Mouse (Mus musculus) liver, postnatal 0 days (tissue): ENCODE data around the gene Heatr5a.

ENCODE experiments used
- CTCF ChIP-seq: sonication (generic); IDR thresholded peaks from 2 replicates; pipeline ENCODE4 v1.5.1; 2016; ENCODE audit warnings: antibody characterized with exemption, low read depth
- EP300 ChIP-seq: IDR thresholded peaks from 2 replicates; pipeline ENCODE4 v1.6.1; 2016; ENCODE audit warnings: antibody characterized with exemption, low read depth, mild to moderate bottlenecking

DNA sequence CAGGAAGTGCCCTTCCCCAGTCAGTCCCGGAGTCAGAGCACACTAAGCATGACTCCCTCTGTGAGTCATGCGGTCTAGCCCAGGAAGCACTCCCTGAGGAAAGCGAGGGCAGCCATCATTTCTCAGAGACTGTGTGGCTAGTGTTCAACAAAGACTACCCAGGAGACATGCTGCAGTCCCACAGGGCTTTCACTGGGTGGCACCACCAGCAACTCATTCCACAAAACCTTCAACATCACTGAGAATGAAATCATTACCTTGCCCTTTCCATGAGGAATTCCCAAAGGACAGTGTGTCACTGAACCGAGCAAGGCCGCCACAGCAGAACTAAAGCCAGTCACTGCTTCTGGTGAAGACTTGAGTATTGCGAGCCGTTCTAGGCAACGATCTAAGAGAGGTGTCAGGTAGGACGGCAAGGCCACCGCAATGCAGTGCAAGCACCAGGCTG, 23.6 kb downstream of the Heatr5a start:
- TF ChIP-seq EP300 (no peak), CTCF (peak; percentile 43)
